Mouse (Mus musculus) embryonic facial prominence, embryonic 12.5 days (tissue): Measurements from ENCODE around the gene Ifna16. TPM values are rescaled to one million over a fixed set of nuclear protein-coding genes. Genes with fewer than 3 reads are reported as not detected.

Source experiments
- ATAC-seq: fragments of 200-750 bp; cut with Nextera tagmentation; 2 replicates; pipeline ENCODE4 v1.8.0; 2017; ENCODE audit not compliant: insufficient number of reproducible peaks, insufficient read depth, low FRiP score, low TSS enrichment
- H3K27ac ChIP-seq: fragments of 300-500 bp; sonication (generic); 2 replicates; pipeline ENCODE4 v1.5.1; 2016; ENCODE audit warnings: mild to moderate bottlenecking
- H3K27me3 ChIP-seq: fragments of 300-500 bp; sonication (generic); 2 replicates; pipeline ENCODE4 v1.6.1; 2016; ENCODE audit warnings: mild to moderate bottlenecking, moderate library complexity
- H3K36me3 ChIP-seq: fragments of 300-500 bp; sonication (generic); 2 replicates; pipeline ENCODE4 v1.6.1; 2016; ENCODE audit warnings: mild to moderate bottlenecking
- H3K4me1 ChIP-seq: fragments of 300-500 bp; sonication (generic); 2 replicates; pipeline ENCODE4 v1.6.1; 2016
- H3K4me2 ChIP-seq: fragments of 300-500 bp; sonication (generic); replicated peaks from 2 replicates; pipeline ENCODE4 v1.6.1; 2016; ENCODE audit warnings: mild to moderate bottlenecking, moderate library complexity
- H3K4me3 ChIP-seq: fragments of 300-500 bp; sonication (generic); 2 replicates; pipeline ENCODE4 v1.5.1; 2016; ENCODE audit warnings: mild to moderate bottlenecking
- H3K9ac ChIP-seq: fragments of 300-500 bp; sonication (generic); 2 replicates; pipeline ENCODE4 v1.6.1; 2016; ENCODE audit warnings: mild to moderate bottlenecking, moderate library complexity
- H3K9me3 ChIP-seq: fragments of 300-500 bp; sonication (generic); 2 replicates; pipeline ENCODE4 v1.6.1; 2016; ENCODE audit warnings: mild to moderate bottlenecking, moderate library complexity
- WGBS: fragments of 180-500 bp; shearing (Covaris S2); methylation state at CpG from one replicate; pipeline ENCODE4 v1.1.7; 2016; 5-methylcytosine and 5-hydroxymethylcytosine counted together
- polyA plus RNA-seq: library from polyadenylated mRNA; unstranded; fragments of >200 nt; fragmentation: Nextera tagmentation; extraction: Ambion mirVana; gene quantifications from 2 replicates; pipeline ENCODE4 v1.2.1, GENCODE M21; 2016

Ifna16 gene
- polyA plus RNA-seq, 1 experiment from 2014 or later: not detected

- Histone ChIP-seq H3K27me3 (no peaks in the 10 kb centered on the region), H3K9me3 (no peaks in the 10 kb centered on the region), H3K4me3 (no peak overlapping the region), H3K9ac (no peak overlapping the region), H3K27ac (no peak overlapping the region), H3K4me1 (no peaks in the 10 kb centered on the region), H3K36me3 (no peaks in the 10 kb centered on the region), H3K4me2 (no peak overlapping the region)
- 55% methylated on average over 6 of the region's 6 CpGs for whole genome bisulfite sequencing
- ATAC-seq: no peak
These were observed 20.4 kb upstream of the Ifna16 start for GRCm38 (mm10) chr4:88697108-88697507.

GRCm38 (mm10) chr4:88696237-88696884, 19.6 kb upstream of the Ifna16 start:
- ATAC-seq: no peak
- Histone ChIP-seq H3K27ac (no peak overlapping the region), H3K9ac (no peak overlapping the region), H3K27me3 (no peaks in the 10 kb centered on the region), H3K36me3 (no peaks in the 10 kb centered on the region), H3K4me2 (no peak overlapping the region), H3K4me3 (no peak overlapping the region), H3K9me3 (no peaks in the 10 kb centered on the region), H3K4me1 (no peaks in the 10 kb centered on the region)
- 23% methylated on average over 3 of the region's 3 CpGs for WGBS

- no peaks in the 10 kb centered on the region for H3K27me3 ChIP-seq
- no peak overlapping the region for H3K4me3 ChIP-seq
- H3K4me2 ChIP-seq: no peak overlapping the region
- ATAC-seq: no peak
- H3K9me3 ChIP-seq: no peaks in the 10 kb centered on the region
- no peak overlapping the region for H3K27ac ChIP-seq
- no peaks in the 10 kb centered on the region for H3K36me3 ChIP-seq
- 82% methylated on average over 2 of the region's 2 CpGs for WGBS
- no peaks in the 10 kb centered on the region for H3K4me1 ChIP-seq
- H3K9ac ChIP-seq: no peak overlapping the region
These were observed 16.7 kb upstream of the Ifna16 start for GRCm38 (mm10) chr4:88693392-88693791.

GRCm38 (mm10) chr4:88692537-88692936, 15.8 kb upstream of the Ifna16 start:
- no peak overlapping the region for H3K27ac ChIP-seq
- WGBS: 83% methylated on average over 1 of the region's 1 CpGs
- ATAC-seq: no peak

GRCm38 (mm10) chr4:88691259-88691658, 14.5 kb upstream of the Ifna16 start, which contains the start of gene Ifnab:
Ifnab (minus strand) TSS chr4:88691359.
- Histone ChIP-seq H3K4me1 (no peaks in the 10 kb centered on the region), H3K9ac (no peak within 1 kb of the TSS), H3K27ac (no peak within 1 kb of the TSS), H3K4me3 (no peak within 1 kb of the TSS), H3K9me3 (no peaks in the 10 kb centered on the region), H3K4me2 (no peak within 1 kb of the TSS), H3K36me3 (no peaks in the 10 kb centered on the region), H3K27me3 (no peaks in the 10 kb centered on the region)
- no peak for ATAC-seq
- WGBS: 74% methylated on average over 2 of the region's 2 CpGs

More at GRCm38 (mm10) chr4:88692537-88692936, 15.8 kb upstream of the Ifna16 start:
- Histone ChIP-seq H3K27me3 (no peaks in the 10 kb centered on the region), H3K9ac (no peak overlapping the region), H3K4me1 (no peaks in the 10 kb centered on the region), H3K9me3 (no peaks in the 10 kb centered on the region), H3K36me3 (no peaks in the 10 kb centered on the region), H3K4me3 (no peak overlapping the region), H3K4me2 (no peak overlapping the region)

GRCm38 (mm10) chr4:88683812-88684211, 7.1 kb upstream of the Ifna16 start, which contains the start of gene Ifna2:
Ifna2 (minus strand) TSS chr4:88683912.
- Histone ChIP-seq H3K4me3 (no peak within 1 kb of the TSS), H3K4me1 (no peaks in the 10 kb centered on the region), H3K9me3 (no peaks in the 10 kb centered on the region), H3K4me2 (no peak within 1 kb of the TSS), H3K27ac (no peak within 1 kb of the TSS), H3K9ac (no peak within 1 kb of the TSS), H3K27me3 (no peaks in the 10 kb centered on the region), H3K36me3 (no peaks in the 10 kb centered on the region)
- ATAC-seq: no peak
- 90% methylated on average over 1 of the region's 1 CpGs for WGBS

GRCm38 (mm10) chr4:88681353-88681752, 4.6 kb upstream of the Ifna16 start:
- no peak overlapping the region for H3K9ac ChIP-seq

GRCm38 (mm10) chr4:88680362-88680761, 3.6 kb upstream of the Ifna16 start:
- no peak overlapping the region for H3K27ac ChIP-seq
- H3K4me2 ChIP-seq: no peak overlapping the region
- no peak overlapping the region for H3K4me3 ChIP-seq
- H3K27me3 ChIP-seq: no peaks in the 10 kb centered on the region
- H3K4me1 ChIP-seq: no peaks in the 10 kb centered on the region
- H3K9ac ChIP-seq: no peak overlapping the region
- ATAC-seq: no peak
- H3K36me3 ChIP-seq: no peaks in the 10 kb centered on the region
- H3K9me3 ChIP-seq: no peaks in the 10 kb centered on the region
- WGBS: 56% methylated on average over 8 of the region's 8 CpGs

More at GRCm38 (mm10) chr4:88681353-88681752, 4.6 kb upstream of the Ifna16 start:
- no peaks in the 10 kb centered on the region for H3K4me1 ChIP-seq
- no peak overlapping the region for H3K4me2 ChIP-seq
- no peak for ATAC-seq
- WGBS: 74% methylated on average over 3 of the region's 3 CpGs
- no peaks in the 10 kb centered on the region for H3K9me3 ChIP-seq
- H3K27me3 ChIP-seq: no peaks in the 10 kb centered on the region
- no peaks in the 10 kb centered on the region for H3K36me3 ChIP-seq
- no peak overlapping the region for H3K4me3 ChIP-seq
- no peak overlapping the region for H3K27ac ChIP-seq

- Histone ChIP-seq H3K27me3 (no peaks in the 10 kb centered on the region), H3K36me3 (no peaks in the 10 kb centered on the region), H3K9ac (no peak overlapping the region), H3K9me3 (no peaks in the 10 kb centered on the region), H3K4me1 (no peaks in the 10 kb centered on the region), H3K4me3 (no peak overlapping the region), H3K27ac (no peak overlapping the region), H3K4me2 (no peak overlapping the region)
- no peak for ATAC-seq
- 47% methylated on average over 1 of the region's 1 CpGs for WGBS
These were observed 21.3 kb downstream of the Ifna16 start for GRCm38 (mm10) chr4:88655461-88655860.

- no peaks in the 10 kb centered on the region for H3K9me3 ChIP-seq
- H3K9ac ChIP-seq: no peak overlapping the region
- H3K27ac ChIP-seq: no peak overlapping the region
- no peaks in the 10 kb centered on the region for H3K4me1 ChIP-seq
- ATAC-seq: no peak
- no peaks in the 10 kb centered on the region for H3K27me3 ChIP-seq
- WGBS: 66% methylated on average over 3 of the region's 3 CpGs
- no peak overlapping the region for H3K4me3 ChIP-seq
- H3K36me3 ChIP-seq: no peaks in the 10 kb centered on the region
- no peak overlapping the region for H3K4me2 ChIP-seq
These were observed 23.1 kb downstream of the Ifna16 start for GRCm38 (mm10) chr4:88653644-88654043.

- H3K27me3 ChIP-seq: no peaks in the 10 kb centered on the region
- no peak within 1 kb of the TSS for H3K4me2 ChIP-seq
- WGBS: 58% methylated on average over 2 of the region's 2 CpGs
- H3K4me1 ChIP-seq: no peaks in the 10 kb centered on the region
- ATAC-seq: no peak
- H3K27ac ChIP-seq: no peak within 1 kb of the TSS
- H3K9me3 ChIP-seq: no peaks in the 10 kb centered on the region
- no peak within 1 kb of the TSS for H3K9ac ChIP-seq
- H3K36me3 ChIP-seq: no peaks in the 10 kb centered on the region
- H3K4me3 ChIP-seq: no peak within 1 kb of the TSS
These were observed 32.4 kb downstream of the Ifna16 start, which contains the start of gene Ifna13 for GRCm38 (mm10) chr4:88644359-88644758. Ifna13 (minus strand) TSS chr4:88644459.

- WGBS: 41% methylated on average over 2 of the region's 2 CpGs
- Histone ChIP-seq H3K27ac (no peak overlapping the region), H3K9me3 (no peaks in the 10 kb centered on the region), H3K36me3 (no peaks in the 10 kb centered on the region), H3K9ac (no peak overlapping the region), H3K27me3 (no peaks in the 10 kb centered on the region), H3K4me3 (no peak overlapping the region), H3K4me2 (no peak overlapping the region), H3K4me1 (no peaks in the 10 kb centered on the region)
- ATAC-seq: no peak; the same call in 1 of the 2 replicates
These were observed 34.2 kb downstream of the Ifna16 start for GRCm38 (mm10) chr4:88642526-88642925.
